Mouse (Mus musculus): Measurements from ENCODE around the gene Kcnh2. TPM values are rescaled to one million over a fixed set of nuclear protein-coding genes. Genes with fewer than 3 reads are reported as not detected.
"Not testable (repeated sequence)": the region's sequence is repeated elsewhere in the genome, so short reads cannot be mapped to it uniquely, and the experiment has no call there.

Kcnh2 gene
- 3.1 and 5.5 TPM in 2 replicates for polyA plus RNA-seq (2012; rRNA removed)

GRCm38 (mm10) chr5:24351278-24351677, at the start of gene Kcnh2:
Gene Kcnh2, minus strand, starts transcription at chr5:24351604.
- WGBS: under 1% methylated on average over 53 of the region's 53 CpGs
- Histone ChIP-seq H3K4me3 (ENCODE audit: insufficient read depth, low read depth, low read length) (peak within 1 kb of the TSS; percentile 57), H3K4me1 (ENCODE audit: control insufficient read depth, insufficient read depth, low read length) (peaks cover 4% of the 10 kb centered on the region; the same call in 1 of the 2 replicates), H3K36me3 (ENCODE audit: control insufficient read depth, insufficient read depth, low read length) (no peaks in the 10 kb centered on the region), H3K27ac (ENCODE audit: insufficient read depth, low read depth, low read length) (no peak within 1 kb of the TSS), H3K27me3 (replicated peaks; ENCODE audit: control insufficient read depth, insufficient read depth, low read length) (no peaks in the 10 kb centered on the region)
- DNase-seq: peak; percentile 5
- TF ChIP-seq CTCF (conservative IDR thresholded peaks at IDR 0.05; ENCODE audit: insufficient read depth, insufficient read length, low read depth, low read length): no peak
- TF ChIP-seq POLR2A (IDR thresholded peaks at IDR 0.05; ENCODE audit: low read depth, low read length): no peak

- WGBS: 89% methylated on average over 11 of the region's 11 CpGs
- Histone ChIP-seq H3K4me1 (ENCODE audit: control insufficient read depth, insufficient read depth, low read length) (peaks cover 2% of the 10 kb centered on the region; the same call in 1 of the 2 replicates), H3K27me3 (replicated peaks; ENCODE audit: control insufficient read depth, insufficient read depth, low read length) (no peaks in the 10 kb centered on the region), H3K36me3 (ENCODE audit: control insufficient read depth, insufficient read depth, low read length) (no peaks in the 10 kb centered on the region), H3K4me3 (ENCODE audit: insufficient read depth, low read depth, low read length) (no peak overlapping the region), H3K27ac (ENCODE audit: insufficient read depth, low read depth, low read length) (no peak overlapping the region)
- TF ChIP-seq POLR2A (IDR thresholded peaks at IDR 0.05; ENCODE audit: low read depth, low read length) (no peak), CTCF (conservative IDR thresholded peaks at IDR 0.05; ENCODE audit: insufficient read depth, insufficient read length, low read depth, low read length) (no peak)
- DNase-seq: no peak
Measured at GRCm38 (mm10) chr5:24400362-24400761, 49.0 kb upstream of the Kcnh2 start.

- no peaks in the 10 kb centered on the region for H3K27me3 ChIP-seq (replicated peaks; ENCODE audit: control insufficient read depth, insufficient read depth, low read length)
- DNase-seq: no peak
- H3K4me1 ChIP-seq (ENCODE audit: control insufficient read depth, insufficient read depth, low read length): peaks cover 2% of the 10 kb centered on the region; the same call in 1 of the 2 replicates
- WGBS: 89% methylated on average over 10 of the region's 10 CpGs
- H3K36me3 ChIP-seq (ENCODE audit: control insufficient read depth, insufficient read depth, low read length): no peaks in the 10 kb centered on the region
- no peak overlapping the region for H3K27ac ChIP-seq (ENCODE audit: insufficient read depth, low read depth, low read length)
- no peak overlapping the region for H3K4me3 ChIP-seq (ENCODE audit: insufficient read depth, low read depth, low read length)
- TF ChIP-seq CTCF (conservative IDR thresholded peaks at IDR 0.05; ENCODE audit: insufficient read depth, insufficient read length, low read depth, low read length): no peak
- no peak for TF ChIP-seq POLR2A (IDR thresholded peaks at IDR 0.05; ENCODE audit: low read depth, low read length)
Measured at GRCm38 (mm10) chr5:24399686-24400085, 48.3 kb upstream of the Kcnh2 start.

GRCm38 (mm10) chr5:24396254-24396653, 44.9 kb upstream of the Kcnh2 start:
- not testable (repeated sequence) for H3K36me3 ChIP-seq (ENCODE audit: control insufficient read depth, insufficient read depth, low read length); H3K27ac ChIP-seq (ENCODE audit: insufficient read depth, low read depth, low read length); DNase-seq; H3K4me1 ChIP-seq (ENCODE audit: control insufficient read depth, insufficient read depth, low read length); H3K27me3 ChIP-seq (replicated peaks; ENCODE audit: control insufficient read depth, insufficient read depth, low read length); H3K4me3 ChIP-seq (ENCODE audit: insufficient read depth, low read depth, low read length)
- 69% methylated on average over 6 of the region's 6 CpGs for WGBS

- peak overlapping the region; percentile 94 for H3K27ac ChIP-seq (ENCODE audit: insufficient read depth, low read depth, low read length)
- no peaks in the 10 kb centered on the region for H3K36me3 ChIP-seq (ENCODE audit: control insufficient read depth, insufficient read depth, low read length)
- H3K4me3 ChIP-seq (ENCODE audit: insufficient read depth, low read depth, low read length): peak overlapping the region; percentile 68
- peak; percentile 99 for DNase-seq
- TF ChIP-seq CTCF (conservative IDR thresholded peaks at IDR 0.05; ENCODE audit: insufficient read depth, insufficient read length, low read depth, low read length) (peak; percentile 81), POLR2A (IDR thresholded peaks at IDR 0.05; ENCODE audit: low read depth, low read length) (no peak)
- WGBS: 1% methylated on average over 36 of the region's 36 CpGs
- H3K27me3 ChIP-seq (replicated peaks; ENCODE audit: control insufficient read depth, insufficient read depth, low read length): no peaks in the 10 kb centered on the region
- H3K4me1 ChIP-seq (ENCODE audit: control insufficient read depth, insufficient read depth, low read length): peaks cover 8% of the 10 kb centered on the region; the same call in 1 of the 2 replicates
Measured at GRCm38 (mm10) chr5:24394165-24394894, 42.9 kb upstream of the Kcnh2 start.

GRCm38 (mm10) chr5:24393392-24393997, 42.1 kb upstream of the Kcnh2 start, which contains the start of gene Abcb8:
Gene Abcb8, plus strand, starts transcription at chr5:24393663.
- 28% methylated on average over 7 of the region's 7 CpGs for WGBS
- DNase-seq: peak; percentile 88
- peak within 1 kb of the TSS; percentile 68 for H3K4me3 ChIP-seq (ENCODE audit: insufficient read depth, low read depth, low read length)

GRCm38 (mm10) chr5:24392724-24393123, 41.3 kb upstream of the Kcnh2 start:
- Histone ChIP-seq H3K4me3 (ENCODE audit: insufficient read depth, low read depth, low read length) (no peak overlapping the region), H3K27me3 (replicated peaks; ENCODE audit: control insufficient read depth, insufficient read depth, low read length) (no peaks in the 10 kb centered on the region), H3K36me3 (ENCODE audit: control insufficient read depth, insufficient read depth, low read length) (no peaks in the 10 kb centered on the region), H3K4me1 (ENCODE audit: control insufficient read depth, insufficient read depth, low read length) (peaks cover 8% of the 10 kb centered on the region; the same call in 1 of the 2 replicates), H3K27ac (ENCODE audit: insufficient read depth, low read depth, low read length) (no peak overlapping the region)
- no peak for DNase-seq
- whole genome bisulfite sequencing: 73% methylated on average over 7 of the region's 7 CpGs
- TF ChIP-seq CTCF (conservative IDR thresholded peaks at IDR 0.05; ENCODE audit: insufficient read depth, insufficient read length, low read depth, low read length) (no peak), POLR2A (IDR thresholded peaks at IDR 0.05; ENCODE audit: low read depth, low read length) (no peak)

More at GRCm38 (mm10) chr5:24393392-24393997, 42.1 kb upstream of the Kcnh2 start, which contains the start of gene Abcb8:
- no peaks in the 10 kb centered on the region for H3K27me3 ChIP-seq (replicated peaks; ENCODE audit: control insufficient read depth, insufficient read depth, low read length)
- no peaks in the 10 kb centered on the region for H3K36me3 ChIP-seq (ENCODE audit: control insufficient read depth, insufficient read depth, low read length)
- TF ChIP-seq POLR2A (IDR thresholded peaks at IDR 0.05; ENCODE audit: low read depth, low read length) (no peak), CTCF (conservative IDR thresholded peaks at IDR 0.05; ENCODE audit: insufficient read depth, insufficient read length, low read depth, low read length) (peak; percentile 81)
- peaks cover 8% of the 10 kb centered on the region; the same call in 1 of the 2 replicates for H3K4me1 ChIP-seq (ENCODE audit: control insufficient read depth, insufficient read depth, low read length)
- peak within 1 kb of the TSS; percentile 94 for H3K27ac ChIP-seq (ENCODE audit: insufficient read depth, low read depth, low read length)

Measured in kidney, adult 2 months (tissue).